Mouse (Mus musculus) thymus, adult 2 months (tissue): ENCODE data around the gene Adgra3.

Source experiments
- CTCF ChIP-seq: fragments of 200-500 bp; IDR thresholded peaks from 2 replicates; pipeline ENCODE4 v1.5.1; 2012; ENCODE audit warnings: mild to moderate bottlenecking, control low read depth, low read length, moderate library complexity, borderline replicate concordance; ENCODE audit not compliant: control insufficient read depth, poor library complexity, insufficient read depth; ENCODE audit errors: extremely low read depth
- POLR2A ChIP-seq: fragments of 200-500 bp; IDR thresholded peaks from 2 replicates; pipeline ENCODE4 v1.6.1; 2012; ENCODE audit warnings: mild to moderate bottlenecking, low read length, control low read depth, moderate library complexity; ENCODE audit not compliant: control insufficient read depth, poor library complexity, insufficient read depth; ENCODE audit errors: extremely low read depth

GRCm38 (mm10) chr5:50049506-50049905, 9.3 kb downstream of the Adgra3 start:
- no peak for TF ChIP-seq CTCF
- no peak for TF ChIP-seq POLR2A
